Comparison of ENCODE assay signal across 10 mouse cellular contexts in the genomic region with DNA sequence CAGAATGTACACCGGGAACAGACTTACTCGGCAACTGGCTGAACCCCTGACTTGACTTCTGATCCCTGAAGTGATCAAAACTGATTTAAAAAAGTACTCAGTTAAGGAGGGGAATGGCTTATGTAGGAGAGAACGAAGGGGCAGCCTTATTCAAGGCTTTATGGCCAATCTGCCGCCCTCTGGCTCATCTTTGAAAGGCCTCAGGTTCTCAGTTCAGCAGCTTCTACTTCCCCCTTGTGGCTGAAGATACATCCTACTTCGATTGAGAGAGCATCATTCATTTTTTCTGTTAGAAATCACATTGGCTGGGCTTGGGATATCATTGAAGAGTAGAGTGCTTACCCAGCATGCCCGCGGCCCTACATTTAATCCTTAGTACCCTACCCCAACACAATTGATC. TPM values are rescaled to one million over a fixed set of nuclear protein-coding genes. Genes with fewer than 3 reads are reported as not detected.
DNase-seq lines count a peak whose midpoint lies in the region; ATAC-seq lines count a peak whose summit lies in the region.
"Had no signal": no experiment of that assay in that cellular context is flagged by ENCODE, and none has a peak within 500 bp of the region (broad histone marks: within the 10 kb centered on the region; RNA-seq: fewer than 3 reads in every experiment).

No protein-coding gene starts in this region.

- H3K27me3 ChIP-seq in hindbrain, embryonic 14.5 days (ENCODE audit: control insufficient read depth, insufficient read depth, low read length), result no peaks in the 10 kb centered on the region
- no peaks in the 10 kb centered on the region for H3K27me3 ChIP-seq in hindbrain, embryonic 12.5 days
- H3K27me3 ChIP-seq: lung, embryonic 15.5 days had no signal

- no peaks in the 10 kb centered on the region for H3K9me3 ChIP-seq in hindbrain, embryonic 14.5 days (ENCODE audit: control insufficient read depth, low read length)
- H3K9me3 ChIP-seq in hindbrain, embryonic 12.5 days (replicated peaks), result no peaks in the 10 kb centered on the region
- H3K9me3 ChIP-seq: lung, embryonic 15.5 days had no signal

- no peak overlapping the region for H3K4me2 ChIP-seq in hindbrain, embryonic 14.5 days (replicated peaks)
- no peak overlapping the region for H3K4me2 ChIP-seq in hindbrain, embryonic 12.5 days (replicated peaks)
- H3K4me2 ChIP-seq: lung, embryonic 15.5 days had no signal

- no peak overlapping the region for H3K4me3 ChIP-seq in hindbrain, embryonic 14.5 days (replicated peaks; ENCODE audit: low read length)
- H3K4me3 ChIP-seq in hindbrain, embryonic 12.5 days, result no peak overlapping the region
- H3K4me3 ChIP-seq: lung, embryonic 15.5 days had no signal

- no peak overlapping the region for H3K27ac ChIP-seq in hindbrain, embryonic 14.5 days
- no peak overlapping the region for H3K27ac ChIP-seq in hindbrain, embryonic 12.5 days
- H3K27ac ChIP-seq: lung, embryonic 15.5 days had no signal

- no peaks in the 10 kb centered on the region for H3K36me3 ChIP-seq in hindbrain, embryonic 14.5 days (replicated peaks; ENCODE audit: control insufficient read depth, insufficient read depth)
- no peaks in the 10 kb centered on the region for H3K36me3 ChIP-seq in hindbrain, embryonic 12.5 days
- H3K36me3 ChIP-seq: lung, embryonic 15.5 days had no signal

- H3K4me1 ChIP-seq in hindbrain, embryonic 14.5 days (replicated peaks; ENCODE audit: control insufficient read depth, insufficient read depth, low read length), result no peaks in the 10 kb centered on the region
- no peaks in the 10 kb centered on the region for H3K4me1 ChIP-seq in hindbrain, embryonic 12.5 days
- H3K4me1 ChIP-seq: lung, embryonic 15.5 days had no signal

- 57% methylated on average over 7 of the region's 7 CpGs for WGBS in hindbrain, embryonic 14.5 days
- 59% methylated on average over 7 of the region's 7 CpGs for WGBS in hindbrain, embryonic 12.5 days

- no peak for ATAC-seq in hindbrain, embryonic 14.5 days (ENCODE audit: low FRiP score)
- ATAC-seq in hindbrain, embryonic 12.5 days (ENCODE audit: low FRiP score), result no peak

- peak; percentile 47 for DNase-seq in hindbrain, embryonic 14.5 days (ENCODE audit: low spot score)
- peak; percentile 48 to 56 for DNase-seq in B cell, adult 2 months
- peak; percentile 64 for DNase-seq in MEL-GATA-1-ER (ENCODE audit: extremely low read depth, low read depth)
- peak; percentile 61 for DNase-seq in lung, postnatal 10 days
- no peak for DNase-seq in urinary bladder, adult 2 months (ENCODE audit: low spot score)
- DNase-seq in right cerebral cortex, postnatal 36 days (ENCODE audit: low spot score in 2 of 2), result no peak
- DNase-seq in urinary bladder, postnatal 10 days (ENCODE audit: low spot score), result no peak

- no peak overlapping the region for H3K9ac ChIP-seq in hindbrain, embryonic 14.5 days
- no peak overlapping the region for H3K9ac ChIP-seq in hindbrain, embryonic 12.5 days
- H3K9ac ChIP-seq: lung, embryonic 15.5 days had no signal

RNA-seq across cellular contexts. Expression of a gene that starts 19.2 kb away (rescaled TPM):
- not detected in 2 replicates for polyA plus RNA-seq in hindbrain, embryonic 14.5 days (2014; fragmentation: Nextera tagmentation; extraction: Ambion mirVana)
- 0.22 TPM in 1 of 2 replicates, not detected in the other for polyA plus RNA-seq in hindbrain, embryonic 12.5 days (2016; fragmentation: Nextera tagmentation; extraction: Ambion mirVana)
- 0.32 and 0.49 TPM in 2 replicates for polyA plus RNA-seq in urinary bladder, adult 2 months (2012; rRNA removed)
- polyA plus RNA-seq: testis, adult 2 months had no signal

Comparison
In these comparisons a context has a peak if more than half of its experiments do, and no peak if none do; other contexts are left out.
1. DNase-seq: peak in hindbrain, embryonic 14.5 days (single experiment), B cell, adult 2 months (2 of 2), MEL-GATA-1-ER (single experiment) and lung, postnatal 10 days (single experiment); none in urinary bladder, adult 2 months (single experiment), right cerebral cortex, postnatal 36 days (0 of 2) and urinary bladder, postnatal 10 days (single experiment).